Mouse (Mus musculus) left cerebral cortex, postnatal 36 days (tissue): ENCODE results near the gene Rftn2. TPM values are rescaled to one million over a fixed set of nuclear protein-coding genes. Genes with fewer than 3 reads are reported as not detected.
"Not testable (repeated sequence)": the region's sequence is repeated elsewhere in the genome, so short reads cannot be mapped to it uniquely, and the experiment has no call there.

ENCODE experiments used
- DNase-seq, 2 experiments: peaks; one replicate each; pipeline ENCODE4 v3.0.0; 2021 to 2022; ENCODE audit warnings: low spot score in 2 of 2, mixed read lengths in 1 of 2
- intact Hi-C: fragments of 180-260 bp; cut with DNase I; formaldehyde crosslinking; loops from one replicate; pipeline ENCODE4 v1.15.1; 2025
- total RNA-seq, 2 experiments: library from RNA; stranded (reverse); gene quantifications; 2 replicates each; pipeline ENCODE4 v1.2.3; 2021

Rftn2 gene
- total RNA-seq, 2 experiments from 2014 or later, result 19.8 to 22.9 TPM

- intact Hi-C loops, result no loop called here
- DNase-seq, result no peak
Measured at GRCm38 (mm10) chr1:55133173-55133572, 93.4 kb downstream of the Rftn2 start.

GRCm38 (mm10) chr1:55132308-55132707 is 94.3 kb downstream of the Rftn2 start:
- intact Hi-C loops, result no loop called here
- no peak for DNase-seq

- peak in 1 of 2 experiments; percentile 48 for DNase-seq
- intact Hi-C loops, result loop anchor here (1.0 to 2.0 kb wide), 2 partner anchors 44 to 105 kb away; partner anchors contain the start of gene Mars2
Measured at GRCm38 (mm10) chr1:55131424-55132014, 95.1 kb downstream of the Rftn2 start.

- peak; percentile 92 to 97 for DNase-seq
- intact Hi-C loops, result loop anchor here (1.0 to 2.0 kb wide), 2 partner anchors 44 to 106 kb away; partner anchors contain the start of gene Mars2
Measured at GRCm38 (mm10) chr1:55130943-55131401, 95.6 kb downstream of the Rftn2 start, which contains the start of gene Mob4. Gene Mob4, plus strand, starts transcription at chr1:55131231.

GRCm38 (mm10) chr1:55130190-55130916 is 96.2 kb downstream of the Rftn2 start:
- DNase-seq, result no peak
- intact Hi-C loops, result loop anchor here (2.0 kb wide), 1 partner anchor 106 kb away; the partner anchor contains the start of gene Mars2

- intact Hi-C loops, result loop anchor here (2.0 kb wide), 1 partner anchor 107 kb away; the partner anchor contains the start of gene Mars2
- DNase-seq, result no peak
Measured at GRCm38 (mm10) chr1:55129716-55130115, 96.9 kb downstream of the Rftn2 start.

GRCm38 (mm10) chr1:55124136-55124535 is 102.4 kb downstream of the Rftn2 start:
- intact Hi-C loops, DNase-seq: not testable (repeated sequence)

- intact Hi-C loops, result no loop called here
- no peak for DNase-seq
Measured at GRCm38 (mm10) chr1:55123561-55123960, 103.0 kb downstream of the Rftn2 start.

GRCm38 (mm10) chr1:55123046-55123445 is 103.5 kb downstream of the Rftn2 start:
- no peak for DNase-seq
- intact Hi-C loops, result no loop called here

Other genes with a start within 250 kb of the Rftn2 start
- gene Sf3b1, start 199.3 kb downstream of the Rftn2 start, total RNA-seq, result 100 to 1,000 TPM; 131 to 167 TPM
- gene Coq10b, start 174.0 kb downstream of the Rftn2 start, total RNA-seq, result 10 to 100 TPM; 31.8 to 36.1 TPM
- 10 to 100 TPM; 81.2 to 91.0 TPM for gene Hspe1, start 138.7 kb downstream of the Rftn2 start, total RNA-seq
- 100 to 1,000 TPM; 150 to 161 TPM for gene Hspd1, start 138.5 kb downstream of the Rftn2 start, total RNA-seq
- 10 to 100 TPM; 51.0 to 54.8 TPM for gene Mob4, start 95.6 kb downstream of the Rftn2 start, total RNA-seq
- 1 to 10 TPM; 8.4 to 9.8 TPM for gene Mars2, start 10.4 kb upstream of the Rftn2 start, total RNA-seq
- gene Boll, start 136.7 kb upstream of the Rftn2 start, total RNA-seq, result not detected
- 10 to 100 TPM; 23.9 to 26.4 TPM for gene Plcl1, start 179.1 kb upstream of the Rftn2 start, total RNA-seq